Mouse (Mus musculus) NIH3T3 (cell line): ENCODE data around the gene Cryba4.

Experiments used
- DNase-seq: peaks from one replicate; pipeline ENCODE4 v3.0.0-alpha.2; 2012; ENCODE audit warnings: low read depth

Gene Cryba4

DNA sequence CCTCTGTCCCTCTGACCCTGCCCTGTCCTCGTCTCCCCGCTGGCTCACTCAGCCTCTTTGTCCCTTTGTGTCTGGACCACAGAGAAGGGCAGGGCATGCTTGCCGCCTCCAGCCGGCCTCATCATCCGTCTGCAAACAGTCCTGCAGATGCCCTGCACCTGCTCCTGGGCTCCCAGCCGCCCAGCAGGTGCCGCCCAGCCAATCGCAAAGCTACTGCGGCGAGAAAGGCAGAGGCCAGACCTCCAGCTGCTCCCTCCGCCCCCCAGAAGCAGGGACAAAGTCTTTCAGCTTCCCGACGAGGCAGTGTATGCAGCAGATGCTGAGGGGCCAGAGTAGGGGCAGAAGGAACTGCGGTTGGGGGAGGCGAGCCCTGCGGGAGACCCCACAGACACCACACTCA, 14.9 kb downstream of the Cryba4 start:
- no peak for DNase-seq

GRCm38 (mm10) chr5:112236631-112237030, 15.7 kb downstream of the Cryba4 start:
- no peak for DNase-seq

GRCm38 (mm10) chr5:112235806-112236205, 16.5 kb downstream of the Cryba4 start:
- DNase-seq: no peak

- DNase-seq: no peak
Observed at GRCm38 (mm10) chr5:112228240-112229076, 23.9 kb downstream of the Cryba4 start.

DNA sequence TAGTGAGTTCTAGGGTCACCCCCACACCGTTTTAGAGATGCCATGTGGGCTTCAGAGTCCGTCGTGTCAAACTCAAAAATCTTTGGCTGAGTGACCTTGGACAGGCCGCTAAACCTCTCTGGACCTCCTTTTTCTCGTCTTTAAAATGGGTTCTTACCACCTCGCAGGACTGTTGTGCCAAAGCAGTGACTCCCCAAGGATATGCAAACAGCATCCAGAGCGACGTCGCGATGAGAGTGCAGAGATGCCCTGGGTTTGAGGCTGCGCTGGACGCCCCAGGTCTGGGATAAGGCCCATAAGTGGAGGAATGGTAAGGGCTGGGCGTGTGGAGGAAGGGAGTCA, 24.4 kb downstream of the Cryba4 start:
- no peak for DNase-seq

DNA sequence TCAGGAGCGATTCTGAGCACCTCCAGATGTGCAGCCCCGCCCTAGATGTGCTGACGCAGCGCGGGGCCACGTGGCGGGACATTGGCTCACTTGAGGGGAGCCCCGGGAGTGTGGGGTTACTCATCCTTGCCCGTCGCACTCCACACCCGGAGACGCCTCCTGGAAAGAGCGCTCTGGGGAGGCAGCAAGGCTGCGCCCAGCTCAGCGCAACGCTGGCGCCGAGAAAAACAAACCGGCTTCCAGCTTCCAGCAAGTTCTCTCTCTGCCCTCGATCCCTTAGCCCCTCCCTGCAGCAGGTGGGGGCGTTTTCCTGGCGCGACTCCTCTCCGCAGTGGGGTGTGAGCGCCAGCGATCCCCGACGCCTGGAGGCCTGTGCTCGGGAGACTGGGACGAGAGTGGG, 25.0 kb downstream of the Cryba4 start:
- peak; percentile 43 for DNase-seq

- no peak for DNase-seq
Observed at GRCm38 (mm10) chr5:112225591-112225990, 26.7 kb downstream of the Cryba4 start.

GRCm38 (mm10) chr5:112220203-112220602, 32.1 kb downstream of the Cryba4 start:
- DNase-seq: no peak

- no peak for DNase-seq
Observed at GRCm38 (mm10) chr5:112219398-112219797, 32.9 kb downstream of the Cryba4 start.

- DNase-seq: no peak
Observed at GRCm38 (mm10) chr5:112218679-112219078, 33.6 kb downstream of the Cryba4 start.

DNA sequence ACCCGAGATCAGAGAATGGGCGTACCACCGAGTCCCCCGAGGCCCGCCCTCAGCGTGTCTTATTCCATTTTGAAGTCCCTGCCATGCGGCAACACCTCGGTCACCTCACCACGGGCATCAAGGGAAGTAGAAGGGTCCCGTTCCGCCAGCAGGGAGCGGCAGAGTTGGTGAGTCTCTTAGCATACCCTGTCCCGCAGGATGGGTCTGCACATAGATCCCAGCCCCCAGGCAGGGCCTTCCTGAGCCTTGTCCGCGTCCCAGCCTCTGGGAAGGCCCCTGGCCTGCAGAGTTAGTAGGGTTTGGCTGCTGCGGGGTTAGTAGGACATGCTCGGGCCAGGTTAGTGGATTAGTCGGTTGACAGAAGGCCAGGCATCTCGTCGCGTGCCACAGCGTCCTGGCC, 35.3 kb downstream of the Cryba4 start:
- DNase-seq: no peak

DNA sequence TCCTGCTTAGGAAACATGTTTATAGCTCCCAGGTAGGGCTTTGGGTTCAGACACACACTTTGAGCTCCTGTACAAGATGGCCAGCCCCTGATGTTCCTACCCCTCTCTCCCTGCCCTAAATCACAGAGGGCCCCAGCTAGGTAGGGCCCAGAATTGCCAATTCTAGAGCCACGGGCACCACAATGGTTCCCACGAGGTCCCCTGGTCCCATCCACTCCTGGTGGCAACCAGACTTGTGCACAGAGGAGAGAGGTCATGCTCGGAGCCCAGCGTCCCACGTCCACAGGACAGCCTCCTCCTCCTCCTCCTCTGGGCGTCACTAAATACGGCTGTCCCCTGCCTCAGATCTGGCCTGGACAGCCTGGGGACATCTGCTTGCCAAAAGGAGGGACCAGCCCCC, 36.0 kb downstream of the Cryba4 start:
- DNase-seq: no peak

DNA sequence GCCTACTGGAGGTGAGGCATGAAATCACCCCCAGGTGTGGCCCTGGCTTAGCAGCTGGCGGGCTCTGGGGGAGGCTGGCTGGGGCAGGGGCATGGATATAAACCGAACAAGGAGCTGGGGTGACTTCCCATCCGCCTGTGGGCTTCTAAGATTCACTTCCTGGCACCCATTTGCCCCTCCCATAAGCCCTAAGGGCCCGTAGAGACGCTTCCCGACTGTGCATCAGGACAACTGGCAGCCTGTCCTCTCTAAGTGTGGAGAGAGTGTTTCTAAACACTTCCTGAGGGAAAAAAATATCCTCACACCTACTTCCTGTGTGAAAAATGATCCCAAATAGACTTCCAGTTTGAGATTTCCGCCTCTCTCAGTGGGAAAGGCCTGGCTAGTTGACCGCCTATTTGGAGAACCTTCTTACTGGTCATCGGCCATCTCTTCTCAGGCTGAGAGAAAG, 36.5 kb downstream of the Cryba4 start:
- DNase-seq: no peak

- DNase-seq: no peak
Observed at GRCm38 (mm10) chr5:112215291-112215751, 37.0 kb downstream of the Cryba4 start.

DNA sequence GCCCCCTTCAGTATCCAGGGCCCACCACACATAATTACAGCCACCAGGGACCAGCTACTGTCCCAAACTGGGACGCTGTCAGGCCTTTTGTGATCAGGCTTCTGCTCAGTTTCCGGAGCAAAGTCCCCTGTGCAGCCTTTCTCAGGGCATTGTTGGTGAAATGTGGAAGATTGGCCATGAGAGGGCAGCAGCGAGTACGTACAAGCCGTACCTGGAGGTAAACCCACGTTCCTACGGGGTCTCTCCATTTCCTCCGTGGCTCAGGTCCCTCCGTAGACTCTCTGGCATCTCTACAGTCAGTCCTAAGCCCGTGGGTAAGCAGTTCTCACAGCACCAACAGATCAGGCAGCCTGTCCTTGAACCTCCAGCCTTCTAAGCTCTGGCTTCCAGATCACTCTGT, 37.9 kb downstream of the Cryba4 start:
- DNase-seq: peak; percentile 63

- no peak for DNase-seq
Observed at GRCm38 (mm10) chr5:112213331-112214240, 38.7 kb downstream of the Cryba4 start.

DNA sequence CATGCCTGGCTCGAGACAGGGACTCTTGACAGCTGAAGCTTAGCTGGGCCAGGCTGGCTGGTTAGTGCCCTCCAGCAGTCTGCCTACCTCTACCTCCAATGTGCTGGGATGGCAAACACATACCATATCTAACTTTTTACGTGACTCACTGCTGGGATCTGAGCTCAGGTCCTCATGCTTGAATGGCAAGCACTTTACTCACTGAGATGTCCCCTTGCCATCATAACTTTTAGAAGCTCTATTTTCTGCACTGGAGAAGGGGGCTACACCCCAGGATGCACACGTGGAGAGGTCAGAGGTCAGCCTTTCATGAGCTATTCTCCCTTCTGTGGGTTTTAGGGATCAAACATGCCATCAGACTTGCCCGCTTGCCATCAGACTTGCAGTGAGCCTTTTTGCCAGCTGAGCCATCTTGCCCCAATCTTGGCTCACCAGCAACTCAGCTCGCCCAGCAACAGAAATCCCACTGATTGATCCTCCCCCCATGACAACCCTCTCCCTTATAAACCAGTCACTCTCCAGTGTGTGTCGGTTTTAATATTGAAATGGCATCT, 39.5 kb downstream of the Cryba4 start:
- no peak for DNase-seq

GRCm38 (mm10) chr5:112211911-112212310, 40.4 kb downstream of the Cryba4 start:
- no peak for DNase-seq

- peak; percentile 84 for DNase-seq
Observed at GRCm38 (mm10) chr5:112210104-112210503, 42.2 kb downstream of the Cryba4 start.

GRCm38 (mm10) chr5:112208321-112208720, 44.0 kb downstream of the Cryba4 start:
- DNase-seq: peak; percentile 34

DNA sequence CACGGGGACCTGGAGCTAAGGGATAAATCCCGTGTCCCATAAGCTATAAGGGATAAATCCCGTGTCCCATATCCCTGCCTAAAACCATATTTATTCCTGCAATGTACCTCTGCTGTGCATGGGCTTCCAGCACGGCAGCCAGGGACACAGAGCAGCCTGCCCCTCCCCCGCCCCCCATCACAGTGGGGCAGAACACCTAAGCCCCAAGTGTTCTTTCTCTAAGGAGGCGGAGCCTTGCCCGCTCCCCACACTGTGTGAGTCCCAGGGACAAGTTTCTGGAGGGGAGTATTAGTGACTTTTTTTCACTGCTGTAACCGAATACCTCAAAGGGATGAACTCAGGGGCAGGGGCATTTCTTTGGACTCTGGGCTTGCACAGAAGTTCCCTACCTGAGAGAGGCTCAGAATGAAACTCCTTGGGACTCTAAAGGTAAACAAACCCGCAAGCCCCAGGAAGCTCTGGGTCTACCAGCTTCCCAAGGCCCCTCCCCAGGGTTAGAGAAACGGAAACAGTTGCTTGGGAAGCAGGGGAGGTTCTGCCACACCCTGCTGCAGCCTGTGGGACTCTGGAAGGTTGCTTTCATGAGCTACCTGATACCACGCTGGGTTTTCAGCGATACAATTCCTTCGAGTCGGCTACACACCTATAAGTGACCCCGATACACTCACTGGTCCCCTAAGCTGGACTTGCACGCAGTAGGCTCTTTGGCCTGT, 45.6 kb downstream of the Cryba4 start:
- DNase-seq: no peak

GRCm38 (mm10) chr5:112199656-112200055, 52.7 kb downstream of the Cryba4 start:
- DNase-seq: no peak
